Mouse (Mus musculus): ENCODE data around the gene Gan.

The Gan gene

GRCm38 (mm10) chr8:117158135-117158761, at the start of gene Gan:
TSS of gene Gan (plus strand) at chr8:117158135.
- in situ Hi-C loops (cut with MboI, MseI): loop anchor here (25.0 kb wide), 1 partner anchor 629 kb away; no protein-coding TSS in a partner anchor

GRCm38 (mm10) chr8:117109018-117109711, 48.8 kb upstream of the Gan start:
- in situ Hi-C loops (cut with MboI, MseI): loop anchor here in 1 of 2 experiments (5.0 kb wide), 1 partner anchor 373 kb away; no protein-coding TSS in a partner anchor

- in situ Hi-C loops (cut with MboI, MseI): loop anchor here in 1 of 2 experiments (5.0 kb wide), 1 partner anchor 372 kb away; no protein-coding TSS in a partner anchor
Measured at GRCm38 (mm10) chr8:117109801-117110390, 48.0 kb upstream of the Gan start.

GRCm38 (mm10) chr8:117111641-117112040, 46.3 kb upstream of the Gan start:
- in situ Hi-C loops (cut with MboI, MseI): no loop called here

- in situ Hi-C loops (cut with MboI, MseI): no loop called here
Measured at GRCm38 (mm10) chr8:117112261-117112660, 45.7 kb upstream of the Gan start.

GRCm38 (mm10) chr8:117115094-117115493, 42.8 kb upstream of the Gan start:
- in situ Hi-C loops (cut with MboI, MseI): no loop called here

GRCm38 (mm10) chr8:117115676-117116446, 42.1 kb upstream of the Gan start:
- in situ Hi-C loops (cut with MboI, MseI): no loop called here

GRCm38 (mm10) chr8:117116534-117116933, 41.4 kb upstream of the Gan start:
- in situ Hi-C loops (cut with MboI, MseI): no loop called here

GRCm38 (mm10) chr8:117118409-117118808, 39.5 kb upstream of the Gan start:
- in situ Hi-C loops (cut with MboI, MseI): no loop called here

GRCm38 (mm10) chr8:117121277-117121676, 36.7 kb upstream of the Gan start:
- in situ Hi-C loops (cut with MboI, MseI): no loop called here

GRCm38 (mm10) chr8:117123850-117124633, 33.9 kb upstream of the Gan start:
- in situ Hi-C loops (cut with MboI, MseI): no loop called here

GRCm38 (mm10) chr8:117125854-117126253, 32.1 kb upstream of the Gan start:
- in situ Hi-C loops (cut with MboI, MseI): no loop called here

GRCm38 (mm10) chr8:117126411-117126810, 31.5 kb upstream of the Gan start:
- in situ Hi-C loops (cut with MboI, MseI): no loop called here

GRCm38 (mm10) chr8:117127063-117127462, 30.9 kb upstream of the Gan start:
- in situ Hi-C loops (cut with MboI, MseI): no loop called here

- in situ Hi-C loops (cut with MboI, MseI): no loop called here
Measured at GRCm38 (mm10) chr8:117133702-117134101, 24.2 kb upstream of the Gan start.

- in situ Hi-C loops (cut with MboI, MseI): no loop called here
Measured at GRCm38 (mm10) chr8:117136351-117136750, 21.6 kb upstream of the Gan start.

GRCm38 (mm10) chr8:117136763-117137162, 21.2 kb upstream of the Gan start:
- in situ Hi-C loops (cut with MboI, MseI): no loop called here

GRCm38 (mm10) chr8:117137357-117137756, 20.6 kb upstream of the Gan start:
- in situ Hi-C loops (cut with MboI, MseI): no loop called here

GRCm38 (mm10) chr8:117148520-117148919, 9.4 kb upstream of the Gan start:
- in situ Hi-C loops (cut with MboI, MseI): no loop called here

- in situ Hi-C loops (cut with MboI, MseI): loop anchor here (25.0 kb wide), 1 partner anchor 631 kb away; no protein-coding TSS in a partner anchor
Measured at GRCm38 (mm10) chr8:117156149-117156548, 1.8 kb upstream of the Gan start.

Data from T-helper 17 cell (primary cell).